Mouse (Mus musculus): ENCODE results near the gene Tsc1.

Gene Tsc1

GRCm38 (mm10) chr2:28613599-28613998, 27.4 kb upstream of the Tsc1 start:
- DNase-seq (ENCODE audit: low spot score in 2 of 2), result no peak

- DNase-seq (ENCODE audit: low spot score in 2 of 2), result no peak
Measured at GRCm38 (mm10) chr2:28616358-28616757, 24.7 kb upstream of the Tsc1 start.

DNA sequence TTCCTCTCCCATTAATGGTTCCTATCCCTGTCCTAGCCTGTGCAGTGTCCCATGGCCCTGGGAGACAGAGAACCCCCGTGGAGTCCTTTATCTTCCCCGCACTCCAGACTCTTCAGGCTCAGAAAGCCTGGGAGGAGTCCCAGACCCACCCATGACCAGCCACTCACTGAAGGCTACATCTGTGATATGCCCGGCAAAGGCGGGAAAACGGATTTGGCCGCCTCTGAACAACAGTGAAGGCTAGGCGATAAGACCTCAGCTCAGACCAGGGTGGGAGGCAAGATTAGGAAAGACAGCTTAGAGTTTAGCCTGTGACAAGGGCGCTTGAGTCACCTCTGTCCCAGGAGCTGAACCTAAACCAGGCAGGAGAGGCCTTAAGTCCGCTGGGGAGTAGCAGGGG, 24.2 kb upstream of the Tsc1 start:
- DNase-seq (ENCODE audit: low spot score in 2 of 2), result no peak

- DNase-seq (ENCODE audit: low spot score in 2 of 2), result no peak
Measured at GRCm38 (mm10) chr2:28617498-28618486, 23.2 kb upstream of the Tsc1 start.

GRCm38 (mm10) chr2:28618777-28619336, 22.2 kb upstream of the Tsc1 start:
- DNase-seq (ENCODE audit: low spot score in 2 of 2), result no peak

GRCm38 (mm10) chr2:28619369-28619768, 21.7 kb upstream of the Tsc1 start:
- no peak for DNase-seq (ENCODE audit: low spot score in 2 of 2)

- DNase-seq (ENCODE audit: low spot score in 2 of 2), result no peak
Measured at GRCm38 (mm10) chr2:28620522-28620921, 20.5 kb upstream of the Tsc1 start.

DNA sequence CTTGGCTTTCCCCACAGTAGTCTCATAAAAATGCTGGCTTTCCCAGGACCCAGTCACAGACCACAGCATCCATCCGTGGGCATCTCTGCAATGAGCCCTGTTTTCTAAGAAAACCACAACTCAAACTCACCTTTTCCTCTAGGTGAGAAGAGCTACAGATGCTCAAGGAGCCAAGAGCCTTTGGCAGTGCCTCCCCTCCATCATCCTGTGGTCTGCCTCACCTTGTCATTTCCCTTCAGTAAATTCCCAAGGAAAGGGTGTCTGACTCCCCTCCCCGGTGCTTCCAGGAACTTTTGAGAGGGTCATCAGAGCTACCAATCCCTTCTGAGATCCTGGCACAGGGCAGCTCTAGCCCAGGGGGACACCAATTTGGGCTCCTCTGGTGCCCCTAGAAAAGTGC, 19.9 kb upstream of the Tsc1 start:
- no peak for DNase-seq (ENCODE audit: low spot score in 2 of 2)

DNA sequence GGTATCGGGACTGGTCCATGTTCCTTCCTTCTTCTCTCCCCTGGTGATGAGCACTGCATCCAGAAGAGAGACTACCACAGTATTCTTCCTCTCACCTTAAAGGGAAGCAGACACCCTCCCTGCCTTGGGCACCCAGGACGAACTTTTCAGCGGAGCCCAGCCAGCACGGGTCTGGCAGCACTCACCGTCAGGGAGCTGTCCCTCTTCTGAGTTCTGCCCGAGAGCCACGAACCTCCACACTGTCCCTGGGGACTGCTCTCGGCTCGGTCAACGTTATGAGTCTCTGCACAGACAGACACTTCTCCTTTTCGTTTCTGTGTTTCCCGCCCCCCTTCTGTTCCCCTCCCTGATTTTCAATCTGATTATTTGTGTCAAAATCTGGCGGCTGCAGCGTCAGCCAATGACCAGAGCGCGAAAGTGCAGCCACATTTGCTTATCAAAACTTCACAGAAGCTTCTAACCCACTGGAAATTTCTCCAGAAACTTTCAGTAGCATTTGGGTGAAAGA, 19.3 kb upstream of the Tsc1 start, which contains the start of gene Gfi1b:
Gene Gfi1b (minus strand): TSS at position 319 of the 508 bp plus-strand sequence.
- DNase-seq (ENCODE audit: low spot score in 2 of 2), result no peak

GRCm38 (mm10) chr2:28622521-28623124, 18.4 kb upstream of the Tsc1 start:
- peak in 1 of 2 experiments; percentile 41 for DNase-seq (ENCODE audit: low spot score in 2 of 2)

DNA sequence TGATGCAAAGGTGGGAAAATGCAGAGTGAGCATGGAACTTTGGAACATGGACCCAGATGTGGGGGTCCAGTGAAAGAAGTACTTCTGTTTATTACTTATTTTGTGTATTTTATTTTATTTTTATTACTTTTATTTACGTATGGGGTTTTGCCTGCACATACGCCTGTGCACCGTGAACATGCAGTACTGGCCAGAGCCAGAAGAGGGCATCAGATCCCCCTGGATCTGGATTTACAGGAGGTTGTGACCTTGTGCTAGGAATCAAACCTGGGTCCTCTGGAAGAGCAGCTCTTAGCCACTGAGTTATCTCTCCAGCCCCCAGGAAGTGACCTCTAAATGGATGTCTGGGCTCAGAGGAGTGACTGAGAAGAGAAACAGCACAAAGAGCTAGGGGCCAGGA, 16.2 kb upstream of the Tsc1 start:
- DNase-seq (ENCODE audit: low spot score in 2 of 2), result no peak

DNA sequence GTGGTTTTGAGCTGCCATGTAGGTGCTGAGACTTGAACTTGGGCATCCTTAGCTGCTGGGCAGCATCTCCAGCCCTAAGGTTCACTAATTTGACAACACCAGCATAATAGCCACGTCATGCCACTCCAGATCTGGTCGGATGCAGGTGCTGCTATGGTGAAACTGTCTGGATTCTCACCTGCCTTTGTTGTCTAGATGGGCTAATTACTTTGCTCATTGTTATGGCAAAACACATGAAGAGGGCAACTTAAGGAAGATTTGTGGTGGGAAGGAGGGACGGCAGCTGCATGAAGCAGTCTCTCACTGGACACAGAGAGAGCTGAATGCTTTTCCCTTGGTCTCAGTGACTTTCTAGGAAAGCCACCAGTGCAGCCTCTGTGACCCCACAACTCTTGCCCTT, 15.0 kb upstream of the Tsc1 start:
- no peak for DNase-seq (ENCODE audit: low spot score in 2 of 2)

- no peak for DNase-seq (ENCODE audit: low spot score in 2 of 2)
Measured at GRCm38 (mm10) chr2:28628053-28628452, 13.0 kb upstream of the Tsc1 start.

DNA sequence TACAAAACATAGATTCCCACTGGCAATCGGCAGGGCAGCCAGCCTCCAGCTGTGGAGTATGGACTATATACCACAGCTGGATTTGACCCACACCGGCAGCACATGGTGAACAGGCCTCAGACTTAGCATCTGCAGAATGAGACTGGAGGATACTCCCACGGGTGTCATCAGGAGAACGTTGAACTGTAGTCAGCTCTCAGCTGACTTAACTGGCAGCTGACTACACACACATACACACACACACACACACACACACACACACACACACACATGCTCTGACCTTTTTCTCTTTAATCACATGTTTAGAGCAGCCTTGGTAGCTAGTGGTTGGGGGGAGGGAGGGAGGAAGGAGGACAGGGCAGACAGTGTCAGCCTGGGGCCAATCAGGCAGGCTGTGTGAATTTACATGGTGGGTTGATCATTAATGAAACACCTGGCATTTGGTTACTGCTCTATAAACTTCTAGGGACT, 11.1 kb upstream of the Tsc1 start:
- no peak for DNase-seq (ENCODE audit: low spot score in 2 of 2)

GRCm38 (mm10) chr2:28632626-28633025, 8.4 kb upstream of the Tsc1 start:
- DNase-seq (ENCODE audit: low spot score in 2 of 2), result no peak

DNA sequence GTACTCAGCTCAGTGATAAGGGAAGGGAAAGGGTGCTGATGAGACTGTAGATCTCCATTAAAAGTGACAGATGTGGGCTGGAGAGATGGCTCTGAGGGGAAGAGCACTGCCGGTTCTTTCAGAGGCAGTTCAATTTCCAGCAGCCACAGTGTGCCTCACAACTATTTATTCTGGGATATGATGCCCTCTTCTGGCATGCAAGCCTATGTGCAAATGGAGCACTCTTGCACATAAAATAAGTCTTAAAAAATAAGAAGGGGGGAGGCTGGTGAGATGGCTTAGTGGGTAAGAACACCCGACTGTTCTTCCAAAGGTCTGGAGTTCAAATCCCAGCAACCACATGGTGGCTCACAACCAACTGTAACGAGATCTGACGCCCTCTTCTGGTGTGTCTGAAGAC, 7.9 kb upstream of the Tsc1 start:
- DNase-seq (ENCODE audit: low spot score in 2 of 2), result no peak

DNA sequence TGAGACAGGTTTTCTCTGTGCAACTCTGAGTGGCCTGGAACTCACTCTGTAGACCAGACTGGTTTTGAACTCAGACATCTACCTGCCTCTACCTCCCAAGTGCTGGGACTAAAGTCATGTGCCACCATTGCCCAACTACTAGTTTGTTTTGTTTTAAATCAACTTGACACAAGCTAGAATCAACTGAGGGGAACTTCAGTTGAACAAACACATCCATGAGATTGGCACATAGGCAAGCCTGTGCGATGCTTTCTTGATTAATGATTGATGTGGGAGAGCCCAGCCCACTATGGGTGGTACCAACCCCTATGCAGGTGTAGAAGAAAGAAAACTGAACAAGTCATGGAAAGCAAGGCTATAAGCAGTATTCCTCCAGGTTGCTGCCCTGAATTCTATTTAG, 5.8 kb upstream of the Tsc1 start:
- no peak for DNase-seq (ENCODE audit: low spot score in 2 of 2)

DNA sequence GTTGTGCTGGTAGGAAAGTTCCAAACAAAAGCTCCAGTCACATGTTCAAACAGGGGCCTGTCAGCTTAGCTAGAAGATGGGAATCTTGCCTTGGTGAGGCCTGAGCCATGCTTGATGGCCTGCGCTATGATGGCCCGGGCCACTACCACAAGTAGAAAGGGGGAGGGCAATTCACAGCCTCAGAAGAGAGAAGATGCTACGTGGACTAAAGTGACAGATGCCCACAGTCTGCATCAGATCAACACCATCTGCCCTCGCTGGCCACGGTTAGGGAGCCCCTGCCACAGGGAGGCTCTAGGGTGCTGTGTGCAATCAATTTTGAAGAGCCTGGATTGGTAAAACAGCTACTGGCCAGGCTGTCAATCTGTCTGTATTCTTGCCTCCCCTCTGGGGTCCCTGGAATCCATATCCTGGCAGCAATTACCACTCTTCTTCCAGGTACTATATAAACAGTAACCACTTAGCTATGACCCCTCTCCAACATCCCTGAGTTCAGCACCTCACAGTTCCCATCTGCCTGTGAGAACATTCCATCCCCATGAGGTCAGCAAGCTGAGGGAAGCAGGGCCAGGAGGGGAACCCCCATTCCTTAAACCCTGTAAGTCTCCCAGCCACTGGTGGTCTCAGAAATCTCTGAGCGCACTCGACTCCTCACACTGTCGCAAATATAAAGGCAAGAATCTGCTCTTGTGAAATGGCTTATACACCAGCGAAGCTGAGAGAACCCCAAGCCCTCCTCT, 3.8 kb upstream of the Tsc1 start:
- no peak for DNase-seq (ENCODE audit: low spot score in 2 of 2)

DNA sequence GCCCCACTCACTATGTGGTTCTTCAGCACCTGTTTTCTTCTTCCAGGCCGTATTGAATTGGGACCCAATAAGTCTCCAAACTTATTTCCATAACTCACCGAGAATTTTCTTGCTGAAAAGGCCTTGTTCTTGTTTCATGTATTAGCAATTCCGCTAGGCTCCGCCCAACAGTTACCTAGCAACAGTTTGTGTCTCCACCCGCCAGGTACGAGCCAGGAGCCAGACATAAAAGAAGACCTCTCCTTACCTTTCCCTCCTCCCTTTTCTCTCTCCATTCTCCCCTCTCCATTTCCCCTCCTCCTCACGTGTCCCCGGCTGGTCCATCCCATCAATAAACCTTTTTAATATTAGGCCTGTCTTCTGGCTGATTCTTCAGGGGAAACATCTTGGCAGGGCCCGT, 2.7 kb upstream of the Tsc1 start:
- no peak for DNase-seq (ENCODE audit: low spot score in 2 of 2)

DNA sequence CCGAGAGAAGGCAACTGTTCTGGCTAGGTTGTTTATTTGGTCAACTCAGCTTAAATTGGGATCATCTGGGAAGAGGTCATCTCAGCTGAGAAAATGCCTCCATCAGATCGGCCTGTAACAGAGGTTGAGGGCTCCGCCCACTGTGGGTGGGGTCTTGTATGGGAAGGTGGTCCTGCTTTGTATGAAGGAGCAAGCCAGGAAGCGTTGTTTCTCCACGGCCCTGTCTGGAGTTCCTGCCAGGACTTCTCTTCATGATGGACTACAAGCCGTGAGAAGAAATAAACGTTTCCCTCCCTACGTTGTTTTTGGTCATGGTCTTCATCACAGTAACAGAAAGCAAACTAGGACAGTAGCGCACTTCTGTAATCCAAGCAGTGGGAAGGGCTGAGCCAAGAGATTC, 2.1 kb upstream of the Tsc1 start:
- DNase-seq (ENCODE audit: low spot score in 2 of 2), result peak in 1 of 2 experiments; percentile 29

DNA sequence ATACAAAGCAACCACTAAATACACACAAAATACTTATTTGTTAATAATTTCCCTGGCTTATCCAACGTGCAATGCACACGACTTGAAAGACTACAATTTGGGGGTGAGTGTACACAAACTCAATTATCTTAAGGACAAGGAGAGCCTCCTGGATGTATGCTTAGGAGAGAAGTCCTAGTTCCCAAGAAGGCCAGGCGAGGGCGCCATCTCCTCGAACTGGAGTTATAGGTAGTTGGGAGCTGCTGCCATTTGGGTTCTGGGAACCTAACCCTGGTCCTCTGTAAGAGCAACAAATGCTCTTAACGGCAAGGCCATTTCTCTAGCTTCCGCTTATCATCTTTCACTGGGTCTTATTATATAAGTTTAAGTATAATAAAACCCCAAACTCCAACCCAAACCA, 1.2 kb upstream of the Tsc1 start:
- peak in 1 of 2 experiments; percentile 50 for DNase-seq (ENCODE audit: low spot score in 2 of 2)

Data from right cerebral cortex, postnatal 10 days (tissue).